Mouse (Mus musculus) midbrain, embryonic 16.5 days (tissue): ENCODE measurements around the gene Mapk11. TPM values are rescaled to one million over a fixed set of nuclear protein-coding genes. Genes with fewer than 3 reads are reported as not detected.

ENCODE experiments used
- microRNA-seq: library from miRNA; unstranded; fragments of <30 nt; microRNA quantifications from one replicate; pipeline ENCODE4, GENCODE M21; 2017
- polyA plus RNA-seq: library from polyadenylated mRNA; unstranded; fragments of >200 nt; fragmentation: Nextera tagmentation; extraction: Ambion mirVana; gene quantifications from 2 replicates; pipeline ENCODE4 v1.2.1, GENCODE M21; 2015

Gene Mapk11
- polyA plus RNA-seq, 1 experiment from 2014 or later, result 29.0 TPM

Small RNA genes lying within 50 kb of the gene (microRNA-seq; reads per million reads assigned to microRNA genes)
- gene Mir6958, result 6.0 reads per million, percentile 26 among the genes with 10 or more reads in this experiment
- 0.52 reads per million for gene Mir7118

Other genes starting within 250 kb of the Mapk11 start
- 0.16 and 0.34 TPM in 2 replicates for gene Ttll8, start 195.2 kb downstream of the Mapk11 start, polyA plus RNA-seq
- 21.0 and 31.5 TPM in 2 replicates for gene Mlc1, start 170.6 kb downstream of the Mapk11 start, polyA plus RNA-seq
- gene Mov10l1, start 166.7 kb downstream of the Mapk11 start, polyA plus RNA-seq, result not detected in 2 replicates
- gene Panx2, start 89.9 kb downstream of the Mapk11 start, polyA plus RNA-seq, result 7.5 and 9.5 TPM in 2 replicates
- gene Trabd, start 74.5 kb downstream of the Mapk11 start, polyA plus RNA-seq, result 36.8 and 39.9 TPM in 2 replicates
- gene Selenoo, start 60.5 kb downstream of the Mapk11 start, polyA plus RNA-seq, result 17.8 and 19.1 TPM in 2 replicates
- gene Tubgcp6, start 26.5 kb downstream of the Mapk11 start, polyA plus RNA-seq, result 18.5 and 19.1 TPM in 2 replicates
- 30.6 and 31.0 TPM in 2 replicates for gene Hdac10, start 20.9 kb downstream of the Mapk11 start, polyA plus RNA-seq
- gene Mapk12, start 8.9 kb downstream of the Mapk11 start, polyA plus RNA-seq, result 3.0 and 4.4 TPM in 2 replicates
- gene Plxnb2, start 31.2 kb upstream of the Mapk11 start, polyA plus RNA-seq, result 90.1 and 92.1 TPM in 2 replicates
- 120 and 124 TPM in 2 replicates for gene Dennd6b, start 46.9 kb upstream of the Mapk11 start, polyA plus RNA-seq
- 76.7 and 82.0 TPM in 2 replicates for gene Ppp6r2, start 61.9 kb upstream of the Mapk11 start, polyA plus RNA-seq
- 92.9 and 101 TPM in 2 replicates for gene Sbf1, start 165.7 kb upstream of the Mapk11 start, polyA plus RNA-seq
- gene Adm2, start 173.1 kb upstream of the Mapk11 start, polyA plus RNA-seq, result not detected in 2 replicates
- gene Miox, start 184.8 kb upstream of the Mapk11 start, polyA plus RNA-seq, result not detected in 2 replicates
- 29.0 and 34.9 TPM in 2 replicates for gene Lmf2, start 206.0 kb upstream of the Mapk11 start, polyA plus RNA-seq
- 116 and 117 TPM in 2 replicates for gene Ncaph2, start 206.1 kb upstream of the Mapk11 start, polyA plus RNA-seq
- 11.8 and 16.4 TPM in 2 replicates for gene Sco2, start 224.2 kb upstream of the Mapk11 start, polyA plus RNA-seq
- gene Tymp, start 227.4 kb upstream of the Mapk11 start, polyA plus RNA-seq, result 1.9 and 3.0 TPM in 2 replicates
- 4.8 and 5.5 TPM in 2 replicates for gene Odf3b, start 229.7 kb upstream of the Mapk11 start, polyA plus RNA-seq
- 0.05 and 0.06 TPM in 2 replicates for gene Klhdc7b, start 235.3 kb upstream of the Mapk11 start, polyA plus RNA-seq